Comparison of ENCODE assay signal across 10 mouse cellular contexts in the genomic region with DNA sequence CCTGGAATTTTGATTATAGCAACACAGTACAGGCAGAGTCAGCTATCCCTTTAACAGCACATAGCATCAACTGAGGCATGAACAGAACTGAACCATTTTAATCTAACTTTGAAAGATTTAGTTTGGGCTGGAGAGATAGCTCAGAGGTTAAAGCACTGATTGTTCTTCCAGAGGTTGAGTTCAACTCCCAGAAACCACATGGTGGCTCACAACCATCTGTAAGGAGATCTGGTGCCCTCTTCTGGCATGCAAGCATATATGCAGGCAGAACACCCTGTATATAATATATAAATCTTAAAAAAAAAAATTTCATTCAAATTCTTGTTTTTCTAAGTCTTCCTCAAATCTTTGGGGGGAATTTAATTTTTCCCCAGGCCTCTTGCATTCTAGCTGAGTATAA. TPM values are rescaled to one million over a fixed set of nuclear protein-coding genes. Genes with fewer than 3 reads are reported as not detected.
DNase-seq lines count a peak whose midpoint lies in the region; ATAC-seq and TF ChIP-seq lines count a peak whose summit lies in the region.
"Had no signal": no experiment of that assay in that cellular context is flagged by ENCODE, and none has a peak within 500 bp of the region (broad histone marks: within the 10 kb centered on the region; RNA-seq: fewer than 3 reads in every experiment).

No protein-coding gene starts in this region.

- H3K36me3 ChIP-seq in liver, adult 2 months (ENCODE audit: control insufficient read depth, insufficient read depth, low read length): peaks cover 56% of the 10 kb centered on the region

- TF ChIP-seq POLR2A in liver, adult 2 months (IDR thresholded peaks at IDR 0.05; ENCODE audit: extremely low read depth, insufficient read depth, low read length): no peak
- TF ChIP-seq POLR2A in cortical plate, adult 2 months (IDR thresholded peaks at IDR 0.05; ENCODE audit: extremely low read depth, insufficient read depth, low read length): no peak

- H3K79me2 ChIP-seq in liver, adult 2 months (ENCODE audit: control insufficient read depth, insufficient read depth, low read length): no peaks in the 10 kb centered on the region; the same call in 1 of the 2 replicates

- no peak overlapping the region for H3K4me3 ChIP-seq in liver, adult 2 months (ENCODE audit: insufficient read depth, low read depth, low read length)
- H3K4me3 ChIP-seq in cortical plate, adult 2 months (ENCODE audit: insufficient read depth, low read length): no peak overlapping the region
- H3K4me3 ChIP-seq: embryonic facial prominence, embryonic 13.5 days; neural tube, embryonic 13.5 days had no signal

- H3K9ac ChIP-seq in liver, adult 2 months (ENCODE audit: low read depth, low read length): no peak overlapping the region
- H3K9ac ChIP-seq: embryonic facial prominence, embryonic 13.5 days; neural tube, embryonic 13.5 days had no signal

- DNase-seq in cerebellum, postnatal 10 days: peak; percentile 33 to 42
- DNase-seq in liver, adult 2 months (ENCODE audit: extremely low read depth, low read depth, low spot score): peak; percentile 22
- no peak for DNase-seq in liver
- peak; percentile 49 for DNase-seq in CD4-positive, CD25-positive, alpha-beta regulatory T cell, adult 2 months (ENCODE audit: low read depth, low spot score)
- DNase-seq in urinary bladder, postnatal 36 days (ENCODE audit: low spot score in 2 of 2): no peak
- DNase-seq in cerebellum, adult 8-10 months: no peak

- no peak for ATAC-seq in cerebellum, adult (ENCODE audit: insufficient number of reproducible peaks, low FRiP score, low TSS enrichment)

- H3K27me3 ChIP-seq in liver, adult 2 months (ENCODE audit: control insufficient read depth, insufficient read depth, low read length): no peaks in the 10 kb centered on the region
- H3K27me3 ChIP-seq: embryonic facial prominence, embryonic 13.5 days; neural tube, embryonic 13.5 days had no signal

- peak; percentile 44 for TF ChIP-seq CTCF in liver, adult 2 months (IDR thresholded peaks at IDR 0.05; ENCODE audit: low read depth, low read length)
- peak; percentile 52 for TF ChIP-seq CTCF in cortical plate, adult 2 months (IDR thresholded peaks at IDR 0.05; ENCODE audit: extremely low read depth, insufficient read depth, low read length)

- H3K27ac ChIP-seq in liver, adult 2 months (replicated peaks; ENCODE audit: insufficient read depth, low read depth, low read length): no peak overlapping the region
- H3K27ac ChIP-seq in cortical plate, adult 2 months (ENCODE audit: insufficient read depth, low read length): no peak overlapping the region
- H3K27ac ChIP-seq: embryonic facial prominence, embryonic 13.5 days; neural tube, embryonic 13.5 days had no signal

- peaks cover 7% of the 10 kb centered on the region; the same call in 1 of the 2 replicates for H3K4me1 ChIP-seq in liver, adult 2 months (ENCODE audit: control insufficient read depth, insufficient read depth, low read length)
- peaks cover 2% of the 10 kb centered on the region; the same call in 1 of the 2 replicates for H3K4me1 ChIP-seq in cortical plate, adult 2 months (ENCODE audit: control insufficient read depth, insufficient read depth, low read length)
- H3K4me1 ChIP-seq: embryonic facial prominence, embryonic 13.5 days; neural tube, embryonic 13.5 days had no signal

RNA-seq across cellular contexts. Expression of gene Tomm20, which starts 9.7 kb away (rescaled TPM):
- total RNA-seq in liver, adult 2 months (2014; rRNA removed): 22.6 and 57.1 TPM in 2 replicates
- 233 and 251 TPM in 2 replicates for polyA plus RNA-seq in liver, adult 2 months (2012; rRNA removed)
- 113 and 125 TPM in 2 replicates for polyA plus RNA-seq in cortical plate, adult 2 months (2012; rRNA removed)

RNA-seq across cellular contexts. Expression of gene Rbm34, which starts 34.9 kb away (rescaled TPM):
- total RNA-seq in liver, adult 2 months (2014; rRNA removed): 4.8 and 6.4 TPM in 2 replicates
- polyA plus RNA-seq in liver, adult 2 months (2012; rRNA removed): 1.5 and 1.9 TPM in 2 replicates
- polyA plus RNA-seq in cortical plate, adult 2 months (2012; rRNA removed): 9.3 and 10.5 TPM in 2 replicates

Comparison
In these comparisons a context has a peak if more than half of its experiments do, and no peak if none do; other contexts are left out.
1. DNase-seq: peak in cerebellum, postnatal 10 days (2 of 2), liver, adult 2 months (single experiment) and CD4-positive, CD25-positive, alpha-beta regulatory T cell, adult 2 months (single experiment); none in liver (single experiment), urinary bladder, postnatal 36 days (0 of 2) and cerebellum, adult 8-10 months (single experiment).